Mouse (Mus musculus): Measurements from ENCODE around the gene Ttc30a2.
A peak's percentile ranks its signal among the peaks of the same experiment; 100 is the strongest.
"Not testable (repeated sequence)": the region's sequence is repeated elsewhere in the genome, so short reads cannot be mapped to it uniquely, and the experiment has no call there.

The Ttc30a2 gene

DNA sequence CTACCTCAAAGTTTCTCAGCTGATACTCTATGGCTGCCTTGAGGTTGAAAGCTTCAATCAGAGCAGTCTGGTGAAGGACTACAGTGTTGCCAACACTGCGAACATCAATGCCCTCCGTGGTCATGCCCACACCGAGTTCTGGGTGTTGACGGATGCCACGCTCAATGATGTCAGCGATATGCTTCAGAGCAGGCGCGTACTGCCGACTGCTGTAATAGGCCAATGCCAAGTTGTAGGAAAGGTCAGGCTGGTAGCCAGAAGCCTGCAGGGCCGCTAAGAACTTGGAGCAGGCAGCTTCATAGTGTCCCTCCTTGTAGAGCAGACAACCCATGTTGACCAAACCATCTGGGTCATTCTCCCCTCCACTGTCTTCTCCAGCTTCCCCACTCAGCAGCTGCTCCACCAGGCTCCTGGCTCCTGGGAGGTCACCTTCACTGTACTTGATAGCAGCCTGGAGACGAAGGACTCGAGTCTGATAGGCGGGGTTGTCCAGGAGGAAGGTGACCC lies 3.0 kb upstream of the Ttc30a2 start:
- not testable (repeated sequence) for DNase-seq

DNA sequence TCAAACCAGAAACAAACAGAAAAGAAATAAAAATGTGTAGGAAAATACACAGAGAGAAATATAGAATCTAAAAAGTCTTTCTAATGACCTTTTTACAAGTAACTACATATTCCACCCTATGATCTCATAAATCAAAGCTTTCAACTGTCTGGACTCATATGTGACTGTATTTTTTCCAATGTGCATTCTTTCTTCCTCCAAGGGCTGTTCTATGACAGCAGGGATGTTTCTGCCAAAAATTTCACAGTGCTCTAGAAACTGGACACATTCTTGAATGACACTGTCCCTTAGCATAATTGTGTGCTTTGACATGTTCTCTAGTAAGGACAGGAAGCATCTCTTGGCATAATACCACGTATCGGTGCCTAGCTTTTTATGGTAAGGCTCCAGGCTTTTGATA lies 1.9 kb downstream of the Ttc30a2 start:
- DNase-seq: not testable (repeated sequence)

DNA sequence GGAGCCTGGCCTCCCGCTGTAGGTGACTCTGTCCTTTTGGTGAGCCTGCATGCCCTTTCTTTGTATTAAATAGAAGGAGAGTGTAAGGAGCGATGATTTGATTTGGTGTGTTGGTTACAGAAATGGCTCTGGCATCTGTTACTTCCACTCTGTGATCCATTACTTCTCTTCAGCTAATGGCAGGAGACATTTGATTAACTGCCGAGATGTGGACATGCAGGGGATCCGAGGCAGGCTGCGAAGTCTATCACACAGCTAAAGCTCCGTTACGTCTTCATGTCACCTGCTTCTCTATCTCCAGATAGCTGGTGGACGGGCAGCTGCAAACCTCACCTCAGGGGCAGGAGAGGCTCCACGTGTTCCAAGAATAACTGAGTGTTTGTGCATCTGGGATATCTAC lies 3.8 kb downstream of the Ttc30a2 start:
- DNase-seq: no peak

GRCm38 (mm10) chr2:75964972-75965371 lies 13.0 kb downstream of the Ttc30a2 start:
- peak in 1 of 2 experiments; percentile 21 for DNase-seq

DNA sequence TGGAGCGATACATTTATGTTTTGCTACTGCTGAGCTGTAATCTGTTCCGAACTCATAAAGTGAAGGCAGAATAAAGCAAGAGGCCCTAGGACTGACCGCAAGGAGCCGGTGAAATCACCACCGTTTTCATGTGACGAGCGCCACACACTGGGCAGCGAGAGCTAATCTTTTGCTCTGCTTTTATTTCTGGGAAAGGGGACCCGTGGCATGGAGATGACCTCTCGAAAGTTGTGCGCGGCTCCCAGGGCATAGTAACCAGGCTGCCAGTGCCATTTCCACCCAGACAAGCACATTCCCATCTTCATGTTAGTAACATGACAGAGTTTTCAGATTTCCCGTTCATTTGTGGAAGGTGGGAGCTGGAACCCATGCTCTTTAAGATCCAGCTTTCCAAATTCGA lies 13.5 kb downstream of the Ttc30a2 start:
- peak in 1 of 2 experiments; percentile 9 for DNase-seq

DNA sequence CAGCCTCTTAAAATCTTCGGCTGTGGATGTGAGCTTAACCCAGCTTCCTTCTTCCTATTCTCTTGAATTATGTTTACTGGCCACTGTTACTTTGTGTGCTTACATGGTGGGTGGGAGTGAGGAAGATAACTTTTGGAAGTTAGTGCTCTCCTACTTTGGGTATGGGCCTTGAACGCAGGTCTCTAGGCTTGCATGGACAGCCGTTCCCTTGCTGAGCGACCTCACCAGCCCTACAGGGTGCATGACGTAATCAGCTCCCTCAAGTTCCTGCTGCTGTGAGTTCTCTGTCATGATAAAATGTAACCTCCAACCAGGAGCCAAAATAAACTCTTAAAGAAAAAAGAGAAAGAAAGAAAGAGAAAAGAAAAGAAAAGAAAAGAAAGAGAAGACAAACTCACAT lies 13.9 kb downstream of the Ttc30a2 start:
- no peak for DNase-seq

- DNase-seq: no peak
These were observed 14.6 kb downstream of the Ttc30a2 start for GRCm38 (mm10) chr2:75963211-75963840.

DNA sequence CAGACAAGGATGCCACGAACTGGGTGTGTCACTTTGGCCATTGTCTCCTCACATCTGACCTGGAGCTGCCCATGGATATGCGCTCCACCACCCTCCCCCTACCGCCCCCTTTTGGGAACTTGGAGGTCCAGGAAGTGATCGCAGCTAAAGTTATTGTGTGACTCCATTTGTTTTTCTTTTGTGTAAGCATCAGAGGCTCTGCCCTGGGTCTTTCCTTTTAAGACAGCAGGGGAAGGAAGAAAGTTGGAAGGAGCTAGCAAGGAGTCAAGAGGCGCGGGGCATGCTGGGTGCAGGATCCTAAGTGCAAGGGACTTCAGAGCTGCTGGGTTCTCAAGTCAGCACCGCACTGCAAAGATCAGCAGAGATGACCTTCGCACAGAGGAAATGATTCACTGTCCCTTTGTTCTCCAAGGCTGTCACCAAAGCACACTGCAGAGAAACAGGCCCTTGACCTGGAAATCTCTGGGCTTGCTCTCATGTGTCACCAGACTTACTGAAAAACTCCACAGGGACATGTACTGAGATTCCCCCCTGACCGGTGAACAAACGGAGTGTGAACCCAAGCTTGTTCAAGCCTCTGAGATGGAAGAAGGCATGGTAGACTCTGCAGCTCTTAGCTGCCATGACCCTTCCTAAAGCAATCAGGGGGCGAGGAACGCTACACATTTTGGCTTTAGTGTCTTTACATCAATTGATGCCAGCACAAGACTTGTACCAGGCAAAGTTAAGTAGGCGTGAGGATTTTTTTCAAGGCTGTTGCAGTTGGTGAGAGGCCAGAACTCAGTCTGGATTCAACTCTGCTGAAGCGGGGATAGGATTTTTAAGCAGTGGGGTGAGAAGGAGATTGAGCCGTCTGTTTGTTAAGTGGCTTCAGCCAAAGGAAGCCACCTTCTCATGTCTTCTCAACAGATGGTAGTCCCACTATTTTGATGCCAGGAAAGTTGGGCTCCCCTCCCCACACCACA lies 17.3 kb downstream of the Ttc30a2 start:
- DNase-seq: no peak

GRCm38 (mm10) chr2:75959850-75960365 lies 18.1 kb downstream of the Ttc30a2 start:
- DNase-seq: no peak

DNA sequence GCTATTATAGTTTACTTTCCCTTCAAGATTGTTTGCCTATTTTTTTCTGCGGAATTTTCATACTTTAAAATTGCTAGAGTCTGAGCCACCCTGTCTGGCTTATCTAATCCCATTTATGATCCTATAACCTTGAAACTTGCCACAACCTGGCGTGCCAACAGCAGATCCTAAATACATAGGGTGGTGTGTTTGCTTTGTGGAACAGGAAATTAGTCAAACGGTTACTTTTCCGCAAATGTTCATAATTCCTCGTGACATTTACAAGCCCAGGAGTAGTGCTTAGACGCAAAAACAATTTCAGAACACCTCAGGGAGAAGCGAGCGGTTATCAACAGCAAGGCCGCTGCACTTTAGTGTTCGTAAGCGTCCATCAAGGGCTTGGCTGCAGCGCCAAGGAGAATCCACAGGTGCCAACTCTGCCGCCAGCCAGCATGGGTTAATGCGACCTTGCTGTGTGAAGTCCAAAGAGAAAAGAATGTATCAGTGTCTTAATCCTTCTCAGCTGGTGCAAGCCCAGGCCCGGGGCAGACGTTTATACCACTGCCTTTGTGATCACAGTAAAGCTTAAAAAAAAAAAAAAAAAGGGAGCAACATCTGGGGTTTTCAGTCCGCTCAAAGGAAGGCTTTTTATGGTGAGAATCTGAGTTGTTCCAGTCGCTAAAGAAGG lies 18.7 kb downstream of the Ttc30a2 start:
- no peak for DNase-seq

- no peak for DNase-seq
These were observed 22.3 kb downstream of the Ttc30a2 start for GRCm38 (mm10) chr2:75955709-75956108.

DNA sequence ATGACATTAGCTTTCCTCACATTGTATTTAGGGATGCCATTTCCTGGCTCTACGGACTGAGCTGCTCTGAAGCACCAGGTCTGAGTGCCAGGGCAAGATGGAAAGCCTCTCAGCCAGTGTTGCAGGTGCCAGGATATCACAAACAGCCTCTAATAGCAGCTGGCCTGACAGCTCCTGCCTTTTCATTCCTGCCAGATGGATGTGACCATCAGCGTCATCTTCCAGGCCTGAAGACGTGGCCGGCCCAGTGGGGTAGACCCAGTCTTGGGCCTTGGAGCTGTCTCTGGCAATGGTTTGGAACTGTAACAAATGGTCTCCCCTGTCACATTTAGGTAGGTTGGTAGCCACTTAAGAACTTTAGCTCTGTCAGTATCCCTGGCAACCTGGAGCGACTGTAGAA lies 24.6 kb downstream of the Ttc30a2 start:
- DNase-seq: no peak

- DNase-seq: no peak
These were observed 27.3 kb downstream of the Ttc30a2 start for GRCm38 (mm10) chr2:75950685-75951084.

- DNase-seq: peak; percentile 46 to 58
These were observed 39.6 kb downstream of the Ttc30a2 start, which contains the start of gene Ttc30b for GRCm38 (mm10) chr2:75938117-75939063. TSS of gene Ttc30b (minus strand) at chr2:75938585.

DNA sequence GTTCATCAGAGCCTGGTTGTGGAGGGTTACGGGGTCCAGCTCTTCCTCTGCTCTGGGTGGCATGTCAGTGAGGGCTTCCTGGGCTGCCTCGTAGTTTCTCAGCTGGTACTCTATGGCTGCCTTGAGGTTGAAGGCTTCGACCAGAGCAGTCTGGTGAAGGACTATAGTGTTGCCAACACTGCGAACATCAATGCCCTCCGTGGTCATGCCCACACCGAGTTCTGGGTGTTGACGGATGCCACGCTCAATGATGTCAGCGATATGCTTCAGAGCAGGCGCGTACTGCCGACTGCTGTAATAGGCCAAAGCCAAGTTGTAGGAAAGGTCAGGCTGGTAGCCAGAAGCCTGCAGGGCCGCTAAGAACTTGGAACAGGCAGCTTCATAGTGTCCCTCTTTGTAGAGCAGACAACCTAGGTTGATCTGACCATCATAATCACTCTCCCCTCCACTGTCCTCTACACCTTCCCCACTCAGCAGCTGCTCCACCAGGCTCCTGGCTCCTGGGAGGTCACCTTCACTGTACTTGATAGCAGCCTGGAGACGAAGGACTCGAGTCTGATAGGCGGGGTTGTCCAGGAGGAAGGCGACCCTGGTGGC lies 40.4 kb downstream of the Ttc30a2 start:
- not testable (repeated sequence) for DNase-seq

DNA sequence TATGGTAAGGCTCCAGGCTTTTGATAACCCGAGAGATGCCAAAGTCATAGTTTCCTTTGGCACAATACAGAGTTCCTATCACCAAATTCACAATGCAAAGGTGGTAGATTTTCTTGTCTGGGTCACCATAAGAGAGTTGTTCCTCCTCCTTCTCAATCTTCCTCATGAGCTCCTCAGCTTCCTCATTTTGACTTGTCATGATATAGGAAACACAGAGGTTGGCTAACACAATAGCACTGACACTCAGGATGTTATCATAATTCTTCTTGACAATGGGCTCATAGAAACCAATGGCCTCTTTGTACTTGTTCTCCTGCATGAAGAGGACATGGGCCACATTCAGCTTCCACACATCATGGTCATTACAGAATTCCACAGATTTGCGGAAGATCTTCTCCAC lies 41.3 kb downstream of the Ttc30a2 start:
- DNase-seq: not testable (repeated sequence)

GRCm38 (mm10) chr2:75933541-75933940 lies 44.4 kb downstream of the Ttc30a2 start:
- DNase-seq: no peak

DNA sequence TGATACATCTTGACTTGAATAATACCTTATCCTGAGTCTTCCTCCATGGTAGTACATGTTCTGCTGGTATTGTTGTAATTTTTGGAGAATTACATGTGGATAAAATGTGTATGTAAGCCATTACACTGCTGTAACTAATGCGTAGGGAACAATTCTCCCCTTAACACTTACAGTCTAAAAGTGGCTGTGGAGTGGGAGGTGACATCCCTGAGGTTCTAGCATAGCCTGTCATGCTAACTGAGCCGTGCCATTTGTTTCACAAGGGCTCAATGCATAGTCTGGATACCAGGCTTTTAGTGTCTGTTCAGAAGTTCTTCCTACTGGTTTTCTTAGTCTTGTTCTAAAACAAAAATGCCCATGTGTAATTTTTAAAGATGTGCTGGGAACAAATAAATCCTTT lies 47.0 kb downstream of the Ttc30a2 start:
- DNase-seq: no peak

DNA sequence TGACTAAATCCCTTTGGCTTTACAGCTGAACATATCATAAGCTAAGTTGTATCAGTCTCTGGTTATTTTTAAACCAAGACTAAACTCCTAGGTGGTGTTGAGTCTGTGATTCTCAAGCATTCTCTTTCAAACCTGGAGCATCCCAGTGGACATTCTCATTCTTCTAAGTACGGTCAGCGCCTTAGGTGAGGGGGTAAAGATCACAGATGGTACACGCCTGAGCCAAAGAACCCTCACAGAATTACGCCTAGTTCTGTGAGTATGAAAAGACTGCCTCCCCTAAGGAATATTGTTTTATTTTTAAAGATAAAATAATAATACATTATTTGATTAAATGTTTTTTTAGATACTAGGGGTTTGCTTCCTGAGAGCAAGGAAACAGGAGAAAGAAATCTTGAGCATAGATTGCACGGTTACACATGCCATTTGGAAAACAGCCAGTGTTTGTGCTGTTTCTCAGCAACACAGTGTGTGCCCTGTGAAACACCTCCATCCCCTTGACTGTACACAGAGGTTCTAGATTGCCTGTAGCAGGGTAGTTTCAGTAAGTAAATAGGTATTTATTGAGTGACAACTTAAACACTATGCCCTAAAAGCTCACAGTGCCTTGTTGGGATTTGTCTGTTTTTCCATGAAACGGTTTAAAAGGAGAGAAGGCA lies 48.1 kb downstream of the Ttc30a2 start:
- no peak for DNase-seq

GRCm38 (mm10) chr2:75929141-75929540 lies 48.8 kb downstream of the Ttc30a2 start:
- no peak for DNase-seq

DNA sequence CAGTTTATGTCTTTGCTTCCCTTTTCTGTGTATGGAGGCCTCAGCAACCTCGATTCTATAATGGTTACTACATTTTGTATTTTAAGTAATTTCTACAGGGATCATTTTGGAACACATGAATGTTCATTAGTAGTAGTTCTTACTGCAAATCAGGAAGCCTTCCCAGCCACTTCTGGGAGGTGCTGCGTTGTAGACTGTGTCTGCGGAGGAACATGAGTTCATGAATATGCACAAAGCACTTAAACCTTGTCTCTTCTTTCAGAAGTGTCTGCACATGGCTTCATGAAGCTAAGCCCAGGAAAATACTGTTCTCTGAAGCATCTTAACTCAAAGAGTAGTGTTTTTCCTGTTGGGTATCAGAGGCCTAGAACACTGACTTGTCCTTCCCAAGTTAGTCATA lies 50.0 kb downstream of the Ttc30a2 start:
- DNase-seq: no peak

Measured in thymus, adult 18-20 months (tissue).